Mouse (Mus musculus): ENCODE data around the gene Alpk1.
A peak's percentile ranks its signal among the peaks of the same experiment; 100 is the strongest.

The Alpk1 gene

GRCm38 (mm10) chr3:127780021-127780644, at the start of gene Alpk1:
Gene Alpk1, minus strand, starts transcription at chr3:127780527.
- peak; percentile 70 for DNase-seq (ENCODE audit: low read depth)

- no peak for DNase-seq (ENCODE audit: low read depth)
Observed at GRCm38 (mm10) chr3:127827123-127827522, 46.8 kb upstream of the Alpk1 start.

GRCm38 (mm10) chr3:127826503-127826902, 46.2 kb upstream of the Alpk1 start:
- DNase-seq (ENCODE audit: low read depth): no peak

- DNase-seq (ENCODE audit: low read depth): peak; percentile 63
Observed at GRCm38 (mm10) chr3:127823886-127824863, 43.8 kb upstream of the Alpk1 start.

GRCm38 (mm10) chr3:127821209-127821608, 40.9 kb upstream of the Alpk1 start:
- DNase-seq (ENCODE audit: low read depth): no peak

GRCm38 (mm10) chr3:127820400-127820799, 40.1 kb upstream of the Alpk1 start:
- no peak for DNase-seq (ENCODE audit: low read depth)

- no peak for DNase-seq (ENCODE audit: low read depth)
Observed at GRCm38 (mm10) chr3:127818694-127819663, 38.7 kb upstream of the Alpk1 start.

- DNase-seq (ENCODE audit: low read depth): no peak
Observed at GRCm38 (mm10) chr3:127817120-127817683, 36.9 kb upstream of the Alpk1 start.

GRCm38 (mm10) chr3:127809103-127809502, 28.8 kb upstream of the Alpk1 start:
- no peak for DNase-seq (ENCODE audit: low read depth)

- no peak for DNase-seq (ENCODE audit: low read depth)
Observed at GRCm38 (mm10) chr3:127807846-127808245, 27.5 kb upstream of the Alpk1 start.

GRCm38 (mm10) chr3:127805991-127806390, 25.7 kb upstream of the Alpk1 start:
- no peak for DNase-seq (ENCODE audit: low read depth)

- no peak for DNase-seq (ENCODE audit: low read depth)
Observed at GRCm38 (mm10) chr3:127805071-127805470, 24.7 kb upstream of the Alpk1 start.

GRCm38 (mm10) chr3:127804439-127804838, 24.1 kb upstream of the Alpk1 start:
- DNase-seq (ENCODE audit: low read depth): no peak

GRCm38 (mm10) chr3:127802814-127803213, 22.5 kb upstream of the Alpk1 start:
- DNase-seq (ENCODE audit: low read depth): no peak

GRCm38 (mm10) chr3:127801162-127801561, 20.8 kb upstream of the Alpk1 start:
- DNase-seq (ENCODE audit: low read depth): no peak

GRCm38 (mm10) chr3:127796271-127796670, 15.9 kb upstream of the Alpk1 start:
- no peak for DNase-seq (ENCODE audit: low read depth)

GRCm38 (mm10) chr3:127795762-127796161, 15.4 kb upstream of the Alpk1 start:
- DNase-seq (ENCODE audit: low read depth): no peak

GRCm38 (mm10) chr3:127793022-127793421, 12.7 kb upstream of the Alpk1 start:
- no peak for DNase-seq (ENCODE audit: low read depth)

GRCm38 (mm10) chr3:127791595-127792561, 11.6 kb upstream of the Alpk1 start:
- no peak for DNase-seq (ENCODE audit: low read depth)

GRCm38 (mm10) chr3:127791056-127791483, 10.7 kb upstream of the Alpk1 start:
- DNase-seq (ENCODE audit: low read depth): peak; percentile 15

Data from naive thymus-derived CD4-positive, alpha-beta T cell, adult 2 months (primary cell).